Mouse (Mus musculus) kidney, adult 18-20 months (tissue): ENCODE data around the gene Ttll11.
A peak's percentile ranks its signal among the peaks of the same experiment; 100 is the strongest.

ENCODE experiments used
- DNase-seq: peaks from one replicate; pipeline ENCODE4 v3.0.0; 2021

The Ttll11 gene

DNA sequence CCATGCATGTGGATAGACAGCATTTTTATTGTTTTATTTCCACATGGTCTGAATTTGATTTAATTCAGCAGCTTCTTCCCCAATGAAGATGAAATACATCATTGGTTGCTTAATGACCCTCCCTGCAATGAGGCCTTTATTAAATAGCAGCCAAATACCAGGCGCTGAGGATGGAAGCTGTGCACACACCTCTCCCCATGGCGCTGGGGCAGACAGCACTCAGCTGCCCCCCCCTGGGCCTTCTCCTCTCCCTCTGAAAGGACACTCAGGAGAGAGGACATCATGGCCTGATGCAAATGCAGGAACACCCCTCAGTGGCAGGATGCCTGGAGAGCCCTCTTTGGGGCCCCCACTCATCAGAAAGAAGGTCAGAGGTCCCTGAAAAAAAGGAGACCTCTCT, 16.4 kb downstream of the Ttll11 start:
- no peak for DNase-seq

DNA sequence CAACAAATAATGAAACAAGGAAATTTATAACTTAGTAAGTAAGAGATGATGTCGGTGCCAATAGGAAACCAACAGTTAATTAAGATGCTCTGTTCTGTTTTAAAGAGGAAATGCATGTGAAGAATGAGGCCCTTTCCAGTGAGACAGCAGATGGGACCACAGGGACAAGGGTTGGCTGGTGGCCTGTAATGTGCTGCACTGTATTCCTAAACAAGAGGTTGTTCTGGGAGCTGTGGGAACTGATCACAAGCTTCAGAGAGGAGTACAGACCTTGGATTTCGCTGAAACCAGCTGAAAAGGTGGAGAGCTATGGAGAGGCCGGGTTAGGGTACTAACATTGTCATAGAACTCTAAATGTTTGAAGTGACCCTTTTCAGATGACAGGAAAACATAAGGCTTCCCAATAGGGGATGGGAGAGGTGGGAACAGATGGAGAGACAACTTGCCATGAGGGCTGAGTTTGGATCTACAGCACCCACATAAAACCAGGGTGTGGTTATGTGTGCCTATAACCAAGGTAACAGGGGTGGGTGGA, 18.1 kb downstream of the Ttll11 start:
- DNase-seq: no peak

DNA sequence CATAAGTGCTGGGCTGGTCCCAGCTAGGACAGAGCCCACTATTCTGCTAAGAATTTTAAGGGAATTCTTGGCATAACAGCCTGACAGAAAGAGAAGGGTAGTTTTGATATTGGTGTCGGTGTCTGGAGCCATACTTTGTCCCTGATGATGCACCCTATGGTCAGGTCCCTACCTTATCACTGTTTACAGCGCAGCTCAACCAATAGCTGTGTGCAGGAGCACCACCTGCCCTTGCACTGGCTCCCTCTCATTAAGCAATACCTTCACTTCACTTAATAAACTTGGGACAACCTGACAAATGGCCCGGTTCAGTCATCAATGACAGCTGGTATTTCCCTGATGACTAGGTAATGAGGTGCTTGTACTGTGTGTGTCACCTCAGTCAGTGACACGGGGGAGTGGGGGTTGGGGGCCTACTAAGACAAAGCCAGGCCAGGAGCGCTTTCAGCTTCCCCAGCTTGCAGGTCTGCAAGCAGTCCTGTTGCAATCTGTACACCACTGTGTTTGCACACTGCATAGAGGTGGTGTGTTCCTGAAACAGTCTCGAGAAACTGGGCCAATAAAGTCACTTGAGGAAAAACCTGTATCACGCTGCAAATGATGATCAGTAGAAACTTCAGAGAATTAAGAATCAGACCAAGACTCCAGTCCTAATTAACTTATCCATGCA, 22.1 kb downstream of the Ttll11 start:
- DNase-seq: no peak

DNA sequence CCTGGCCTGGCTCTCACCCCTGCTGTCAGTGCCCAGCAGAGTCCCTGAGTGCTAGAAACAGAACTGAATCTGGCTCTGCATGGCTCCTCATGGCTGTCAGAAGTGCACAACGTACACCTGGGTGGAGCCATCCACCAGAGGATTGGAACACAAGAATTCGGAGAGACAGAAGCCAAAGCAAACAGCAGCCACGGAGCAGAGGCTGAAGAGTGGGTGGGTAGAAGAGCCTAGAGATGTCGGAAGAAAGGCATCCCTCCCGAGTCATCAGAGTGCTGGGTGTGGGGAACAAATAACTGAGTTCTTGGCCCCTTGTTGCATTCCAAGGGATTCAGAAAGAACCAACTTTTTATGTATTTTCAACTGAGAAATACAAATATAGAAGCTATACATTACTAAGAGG, 24.5 kb downstream of the Ttll11 start:
- no peak for DNase-seq

DNA sequence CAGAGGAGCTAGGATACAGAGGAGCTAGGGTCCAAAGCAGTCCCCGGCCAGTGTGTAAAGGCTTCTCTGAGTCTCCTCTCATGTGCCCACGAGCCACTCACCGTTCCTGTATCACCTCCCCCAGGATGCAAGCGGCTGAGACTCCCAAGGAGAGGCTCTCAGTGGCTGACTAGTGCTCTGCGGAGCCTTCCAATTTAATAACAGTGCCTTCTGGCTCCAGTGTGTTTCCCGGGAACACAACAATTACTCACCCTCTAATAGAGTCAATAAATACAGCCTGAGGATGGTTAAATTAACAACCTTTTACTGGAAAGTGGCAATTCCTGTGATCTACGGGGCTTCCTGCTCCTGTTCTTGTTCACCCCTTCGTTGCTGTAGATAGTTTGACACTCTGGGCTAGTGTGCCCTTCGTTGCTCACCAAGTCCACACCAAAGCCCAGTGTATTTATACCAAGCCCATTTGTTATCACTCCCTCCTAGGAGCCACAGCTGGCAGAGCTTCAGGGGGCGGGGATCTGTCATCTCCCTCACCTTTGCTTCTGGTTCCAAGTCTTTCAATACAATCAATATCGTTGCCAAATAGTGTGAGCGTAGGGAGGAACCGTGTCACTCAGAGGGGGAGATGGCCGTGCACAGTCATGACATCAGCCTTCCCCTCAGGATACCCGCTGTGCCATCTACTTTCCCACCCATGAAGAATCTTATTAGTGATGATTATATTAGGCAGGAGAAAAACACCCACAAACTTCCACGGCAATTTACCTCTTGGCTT, 27.3 kb downstream of the Ttll11 start:
- no peak for DNase-seq

DNA sequence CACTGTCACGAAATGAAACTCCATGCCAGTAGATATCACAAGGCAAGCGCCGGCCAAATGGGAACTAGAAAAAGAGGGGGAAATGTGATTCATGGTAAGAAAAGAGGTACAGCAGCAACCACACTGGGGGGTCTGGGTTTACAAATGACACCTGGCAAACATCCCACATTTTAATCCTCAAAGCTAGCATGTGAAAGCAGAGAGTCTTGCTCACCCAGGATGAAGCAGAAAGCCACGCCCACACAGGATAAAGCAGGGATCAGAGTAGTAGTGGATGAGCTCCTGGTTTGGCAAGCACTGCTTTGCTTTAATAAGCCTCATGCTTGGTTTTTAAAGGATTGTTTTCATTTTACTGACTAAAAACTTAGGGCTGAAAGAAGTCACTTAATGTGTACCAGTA, 34.8 kb downstream of the Ttll11 start:
- DNase-seq: no peak

DNA sequence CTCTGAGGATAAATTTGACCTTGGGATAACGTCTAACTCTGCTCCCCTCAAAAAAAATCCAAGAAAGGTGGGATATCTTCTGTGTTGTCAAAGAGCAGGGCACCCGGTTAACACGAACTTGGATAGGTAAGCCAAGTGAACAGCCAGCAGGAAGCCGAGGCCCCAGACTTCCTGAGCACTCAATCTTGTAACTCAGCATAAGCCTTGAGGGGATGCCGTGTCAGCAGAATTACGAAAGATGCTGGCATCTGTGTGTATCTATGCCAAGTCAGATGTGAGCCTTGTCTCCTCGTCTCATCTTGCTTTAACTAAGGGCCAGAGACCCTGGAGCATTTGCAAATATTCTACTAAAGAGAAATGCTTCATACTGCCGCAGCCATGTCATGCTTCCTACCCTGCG, 36.8 kb downstream of the Ttll11 start:
- DNase-seq: no peak

DNA sequence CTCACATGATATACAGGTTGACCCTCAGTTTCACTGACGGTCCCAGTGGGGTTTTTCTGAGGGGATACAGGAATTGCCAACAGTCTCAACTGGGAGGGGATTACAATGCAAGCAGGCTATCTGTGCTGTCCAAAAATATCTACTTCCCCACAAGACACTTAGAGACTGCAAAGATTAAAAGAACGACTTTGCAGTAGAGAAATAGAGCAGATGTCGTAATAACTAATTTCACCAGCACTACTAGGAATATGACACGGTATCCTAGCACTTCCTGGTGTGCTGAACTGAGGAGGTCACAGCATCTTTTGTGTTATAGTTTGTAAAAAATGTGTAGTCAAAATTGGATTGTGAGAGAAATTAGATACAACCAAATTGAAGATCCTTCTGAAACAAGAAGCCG, 44.7 kb downstream of the Ttll11 start:
- DNase-seq: no peak

DNA sequence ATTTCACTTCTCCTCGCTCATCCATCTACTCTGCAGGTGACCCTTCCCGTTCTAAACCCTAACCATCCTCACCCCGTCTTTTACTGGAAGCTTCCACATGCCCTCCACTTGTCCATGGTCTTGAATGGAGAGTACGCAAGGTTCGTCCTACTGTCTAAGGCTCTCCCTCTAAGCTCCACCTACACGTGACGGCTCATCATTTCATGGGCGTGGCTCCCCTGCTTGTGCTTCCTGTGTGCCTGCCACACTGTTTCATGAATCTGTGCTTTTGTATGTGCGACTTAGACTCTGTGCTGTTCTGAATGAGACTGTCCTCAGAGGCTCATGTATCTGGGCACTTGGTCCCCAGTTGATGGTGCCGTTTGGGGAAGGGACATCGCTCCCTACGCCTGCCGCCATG, 46.6 kb downstream of the Ttll11 start:
- no peak for DNase-seq

DNA sequence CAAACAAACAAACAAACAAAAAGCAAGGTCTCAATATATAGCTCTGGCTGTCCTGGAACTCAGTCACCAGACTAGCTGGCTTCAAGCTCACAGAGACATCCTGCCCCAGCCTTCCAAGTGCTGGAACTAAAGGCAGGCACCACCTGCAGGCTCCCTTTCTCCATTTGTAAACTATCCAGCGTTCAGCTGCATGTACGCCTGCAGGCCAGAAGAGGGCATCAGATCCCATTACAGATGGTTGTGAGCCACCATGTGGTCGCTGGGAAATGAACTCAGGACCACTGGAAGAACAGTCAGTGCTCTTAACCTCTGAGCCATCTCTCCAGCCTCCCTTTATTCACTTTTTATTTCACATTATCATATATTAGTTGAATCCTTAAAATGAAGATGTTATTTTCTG, 48.1 kb downstream of the Ttll11 start:
- no peak for DNase-seq

DNA sequence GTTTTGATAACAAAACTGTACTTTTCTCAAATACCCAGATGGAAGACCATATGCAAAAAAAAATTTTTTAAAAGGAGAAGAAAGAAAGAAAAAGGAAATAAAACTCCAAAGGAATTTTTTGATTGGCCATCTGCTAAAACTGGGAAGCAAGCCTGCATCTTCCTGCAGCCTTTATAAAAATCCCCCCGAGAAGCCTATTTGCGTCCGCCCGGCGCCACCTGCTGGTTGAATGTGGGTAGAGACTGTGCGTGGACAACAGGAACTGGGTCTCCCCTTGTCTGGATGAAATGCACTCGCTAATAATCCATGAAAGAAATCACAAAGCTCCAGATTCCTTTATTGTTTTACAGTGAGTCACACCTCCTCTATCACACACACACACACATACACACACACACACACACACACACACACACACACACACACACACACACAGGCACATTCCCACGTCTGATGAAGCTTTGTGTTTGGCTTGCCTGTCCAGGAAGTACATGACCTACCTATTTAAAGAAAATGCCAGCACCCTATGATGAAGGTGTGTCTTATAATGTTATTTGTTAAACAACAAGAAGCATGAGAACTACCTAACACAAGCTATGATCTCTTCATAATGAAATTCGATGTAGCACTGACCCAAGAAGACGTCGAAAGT, 49.1 kb downstream of the Ttll11 start:
- DNase-seq: peak; percentile 75

DNA sequence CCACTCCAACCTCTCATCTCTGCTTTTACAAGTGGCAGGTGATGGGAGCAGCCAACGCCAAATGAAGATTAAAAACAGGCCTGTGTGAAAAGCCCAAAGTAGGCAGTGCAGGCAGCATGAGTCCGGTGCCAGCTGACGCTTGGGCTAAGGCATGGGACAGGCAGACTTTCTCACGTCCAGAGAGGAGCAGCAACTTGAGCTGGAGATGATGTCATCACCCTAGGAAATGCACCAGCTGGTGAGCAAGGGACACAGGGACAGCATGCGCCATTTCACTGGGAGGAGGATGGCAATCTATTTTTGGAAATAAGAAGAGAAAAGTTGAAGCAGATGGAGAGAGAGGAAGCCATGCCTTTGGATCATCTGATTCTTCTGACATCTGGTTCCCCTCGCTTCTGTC, 51.6 kb downstream of the Ttll11 start:
- no peak for DNase-seq

DNA sequence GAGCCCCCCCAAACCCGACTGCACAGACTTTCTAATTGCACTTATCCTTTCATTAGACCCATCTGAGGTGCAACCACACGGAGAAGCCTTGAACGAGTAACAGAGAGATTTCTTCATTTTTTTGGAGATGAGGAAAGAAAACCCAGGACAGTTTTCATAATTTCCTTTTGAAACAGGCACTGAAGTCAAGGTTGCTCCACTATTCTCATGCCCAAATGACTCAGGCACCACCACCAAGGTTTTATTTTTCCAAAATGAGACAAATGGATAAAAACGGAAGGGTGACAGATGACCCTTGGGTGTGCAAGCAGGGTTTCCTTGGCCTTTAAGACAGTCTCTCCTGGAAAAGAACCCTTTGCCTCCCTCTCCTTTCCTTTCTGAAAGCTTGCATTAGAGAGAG, 54.8 kb downstream of the Ttll11 start:
- no peak for DNase-seq

DNA sequence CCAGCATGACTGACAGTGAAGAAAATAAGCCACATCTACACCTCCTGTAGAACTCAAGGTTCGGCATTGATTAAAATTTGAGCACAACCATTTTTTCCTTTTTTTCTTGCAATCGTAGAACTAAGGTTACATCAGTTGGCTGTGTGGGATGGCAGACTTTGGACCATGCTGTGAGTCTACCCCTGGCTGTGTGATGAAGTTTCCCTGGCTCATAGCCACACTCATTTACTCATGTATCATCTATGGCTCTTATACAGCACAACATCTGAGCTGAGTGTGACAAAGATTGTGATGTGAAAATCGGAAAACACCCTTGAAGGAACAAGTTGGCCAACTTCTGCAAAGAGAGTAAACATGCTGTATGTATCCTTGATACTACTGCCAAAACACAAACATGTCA, 56.8 kb downstream of the Ttll11 start:
- no peak for DNase-seq

DNA sequence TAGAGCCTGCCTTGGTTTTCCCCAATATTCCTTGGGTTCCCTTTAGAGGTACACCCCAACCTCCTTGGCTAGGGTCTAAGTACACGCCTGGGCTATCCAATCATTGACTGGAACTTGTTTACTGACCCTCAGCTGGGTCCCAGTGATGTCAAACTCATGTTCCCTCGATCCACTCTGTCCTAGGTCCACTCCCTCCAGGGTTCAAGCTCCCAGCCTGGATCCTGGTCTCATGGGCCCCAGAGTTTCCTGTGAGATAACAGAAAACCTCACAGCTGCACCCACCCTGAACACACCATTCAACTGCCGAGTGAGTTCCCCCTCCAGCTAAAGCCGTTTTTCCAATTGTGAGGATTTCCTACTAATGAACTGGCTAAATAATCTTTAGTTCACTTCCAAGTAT, 67.6 kb downstream of the Ttll11 start:
- no peak for DNase-seq

DNA sequence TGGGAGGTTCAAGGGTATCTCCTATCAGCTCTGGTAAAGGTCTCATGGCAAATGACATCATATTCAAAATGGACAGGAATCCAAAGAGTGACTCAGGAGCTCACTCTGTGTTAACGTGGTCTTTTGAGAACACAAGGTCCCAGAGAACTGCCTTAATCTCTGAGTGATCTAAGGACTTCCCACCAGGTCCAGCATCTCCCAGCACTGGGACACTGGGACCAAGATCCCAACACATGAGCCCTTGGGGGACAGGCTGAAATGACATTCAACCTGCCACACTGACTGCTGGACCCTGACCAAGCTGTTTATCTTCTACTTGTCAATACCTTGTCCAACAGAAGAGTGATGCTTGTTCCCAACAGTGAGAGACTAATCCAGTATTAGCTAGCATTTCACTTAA, 68.0 kb downstream of the Ttll11 start:
- DNase-seq: no peak

DNA sequence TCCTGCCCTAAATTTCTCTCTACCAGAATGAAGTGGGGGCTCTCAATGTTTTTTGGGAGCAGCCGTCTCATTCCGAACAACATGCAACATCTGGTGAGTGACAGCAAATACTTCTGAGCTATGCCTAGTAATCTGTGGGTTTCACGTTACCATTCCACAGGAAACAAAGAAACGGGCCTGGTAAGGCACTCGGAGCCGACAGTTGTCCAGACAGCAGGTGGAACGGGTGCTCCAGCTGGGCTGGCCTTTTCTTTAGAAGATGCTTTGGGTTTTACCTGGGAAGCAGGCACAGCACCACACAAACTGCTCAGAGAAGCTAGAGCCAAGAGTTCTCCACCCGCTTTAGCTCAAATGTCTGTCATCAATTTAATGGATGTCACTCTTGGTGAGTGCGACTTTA, 69.0 kb downstream of the Ttll11 start:
- DNase-seq: no peak

DNA sequence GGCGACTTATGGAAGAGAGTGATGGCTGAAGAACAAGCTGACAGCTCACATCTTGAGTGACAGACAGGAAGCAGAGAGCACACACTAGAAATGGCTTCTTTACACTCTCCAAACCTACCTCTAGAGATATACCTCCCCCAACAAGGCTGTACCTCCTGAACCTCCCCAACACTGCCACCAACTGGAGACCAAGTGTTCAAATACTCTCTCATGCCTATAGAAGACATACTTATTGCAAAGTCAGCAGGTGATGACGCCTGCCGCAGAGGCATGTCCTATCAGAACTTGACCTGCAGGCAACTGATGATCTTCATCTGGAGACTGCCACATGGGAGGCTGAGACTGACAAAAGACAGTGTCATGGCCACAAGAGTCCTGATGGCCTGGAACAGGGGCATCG, 70.4 kb downstream of the Ttll11 start:
- no peak for DNase-seq

DNA sequence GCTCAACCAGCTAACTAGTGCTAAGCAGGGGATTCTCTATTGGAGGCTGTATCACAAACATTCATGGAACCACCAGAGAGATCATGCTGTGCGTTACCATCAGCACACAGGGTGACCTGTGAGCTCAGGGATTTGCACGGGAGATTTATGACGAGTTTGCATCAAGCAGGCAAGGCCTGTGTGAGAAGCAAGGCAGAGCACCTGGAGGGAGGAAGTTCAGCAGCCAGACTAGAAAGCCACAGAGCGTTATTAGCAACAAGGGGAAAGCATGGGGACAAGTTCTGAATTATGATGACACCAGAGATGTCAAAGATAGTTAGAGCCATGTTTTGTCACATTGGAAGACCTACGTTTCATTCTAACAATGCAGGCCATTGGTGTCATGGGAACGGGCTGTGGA, 72.1 kb downstream of the Ttll11 start:
- no peak for DNase-seq

DNA sequence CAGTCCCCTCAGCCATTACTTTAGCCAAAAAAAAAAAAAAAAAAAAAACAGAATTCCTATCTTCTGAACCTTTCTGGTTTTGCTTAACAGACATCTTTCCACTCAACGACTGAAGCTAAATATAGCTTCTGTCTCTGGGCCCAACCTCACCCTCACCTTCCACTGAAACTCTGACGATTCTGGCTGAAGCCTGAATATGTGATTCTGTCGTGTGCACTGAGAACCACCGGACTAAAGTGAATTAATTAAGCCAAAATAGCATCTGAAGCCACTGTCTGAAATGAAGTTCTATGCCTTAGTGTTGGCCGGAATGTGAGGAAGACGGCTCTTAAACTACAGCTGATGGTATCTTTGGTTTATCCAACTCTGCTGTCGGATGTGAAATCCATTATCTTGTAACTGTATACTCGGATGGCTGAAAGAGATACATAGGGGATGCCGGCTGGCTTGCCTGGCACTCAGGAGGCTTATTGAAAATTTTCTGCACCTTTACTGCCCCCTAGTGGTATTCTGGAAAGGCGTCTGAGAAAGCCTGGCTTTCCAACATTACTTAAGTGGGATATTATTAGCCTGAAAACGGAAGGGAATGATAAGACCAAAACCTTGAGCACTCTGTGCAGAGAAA, 73.4 kb downstream of the Ttll11 start:
- peak; percentile 52 for DNase-seq

DNA sequence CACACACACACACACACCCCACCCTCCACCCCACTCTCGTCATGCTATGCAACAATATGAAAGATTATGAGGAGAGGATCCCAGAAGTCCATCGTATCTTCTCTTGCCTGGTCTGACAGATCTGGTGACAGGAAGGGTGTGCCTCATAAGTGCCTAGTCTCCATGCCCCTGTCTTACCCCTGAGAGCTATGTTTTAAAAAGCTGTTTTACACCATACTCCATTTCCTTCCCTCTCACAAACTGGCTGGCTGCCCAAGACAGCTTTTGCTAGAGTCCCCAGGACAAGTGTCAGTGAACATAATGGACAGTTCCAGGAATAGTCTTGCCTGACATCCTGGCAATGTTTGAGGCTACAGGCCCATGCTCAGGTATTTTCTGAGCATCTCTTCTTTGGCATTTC, 78.9 kb downstream of the Ttll11 start:
- peak; percentile 38 for DNase-seq

DNA sequence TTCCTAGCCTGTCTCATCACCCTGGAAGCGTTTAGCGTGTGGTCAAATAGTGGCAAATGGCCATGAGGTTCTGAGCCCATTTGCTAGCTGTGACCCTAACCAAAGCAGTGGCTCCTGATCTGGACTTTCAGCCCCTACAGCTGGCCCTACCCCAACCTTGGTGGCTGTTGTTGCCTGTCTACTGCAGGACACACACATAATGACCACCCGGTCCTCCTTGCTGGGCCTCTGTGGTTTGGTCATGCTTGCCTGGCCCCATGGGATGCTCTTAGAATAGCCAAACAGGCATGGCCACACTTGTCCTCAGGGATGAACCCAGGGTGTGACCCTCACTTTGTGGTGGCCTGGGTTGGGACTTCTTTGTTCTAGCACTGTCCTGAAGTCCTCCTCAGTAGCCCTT, 80.0 kb downstream of the Ttll11 start:
- no peak for DNase-seq

DNA sequence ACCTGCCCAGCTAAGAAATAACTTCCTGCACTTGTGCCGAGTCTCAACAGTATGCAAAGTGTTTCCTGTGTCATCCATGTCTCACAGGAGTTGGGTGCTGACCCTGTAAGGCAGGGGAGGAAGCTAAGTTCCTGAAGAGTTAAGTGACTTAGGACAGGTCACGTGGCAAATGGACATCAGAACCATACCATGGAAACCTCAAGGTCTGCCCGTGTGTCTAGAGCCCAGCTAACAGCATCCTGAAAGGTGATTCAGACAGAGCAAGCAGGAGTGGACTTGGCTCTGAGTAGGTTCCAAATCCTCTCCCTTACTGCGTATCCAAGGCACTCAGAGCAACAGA, 80.6 kb downstream of the Ttll11 start:
- no peak for DNase-seq
